Mouse (Mus musculus) right cerebral cortex, adult 2 months (tissue): ENCODE measurements around the gene Fbxl19.
"Not testable (repeated sequence)": the region's sequence is repeated elsewhere in the genome, so short reads cannot be mapped to it uniquely, and the experiment has no call there.

Experiments used
- DNase-seq, 2 experiments: peaks; one replicate each; pipeline ENCODE4 v3.0.0; 2021 to 2022; ENCODE audit warnings: low spot score in 2 of 2

Fbxl19 gene

DNA sequence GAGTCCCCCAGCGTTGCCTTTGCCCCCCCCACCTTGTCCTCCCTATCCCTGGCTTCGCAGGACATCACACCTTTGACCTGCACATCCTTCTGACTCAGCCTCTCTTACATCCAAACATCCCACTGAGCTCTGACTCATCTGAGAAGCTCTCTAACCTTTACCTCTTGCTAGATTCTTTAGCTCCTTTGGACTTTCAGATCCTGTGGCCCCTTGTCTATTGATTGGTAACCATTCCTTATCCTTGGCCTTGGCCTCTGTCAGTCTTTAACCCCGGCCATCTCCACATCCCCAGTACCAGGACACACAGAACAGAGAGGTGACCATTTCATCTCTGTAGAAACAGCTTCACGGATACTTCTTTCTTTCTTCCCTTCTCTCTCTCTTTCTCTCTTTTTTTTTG lies 14.2 kb upstream of the Fbxl19 start:
- no peak for DNase-seq

GRCm38 (mm10) chr7:127732066-127732465 lies 12.3 kb upstream of the Fbxl19 start, which contains the start of gene Ctf2:
Ctf2 (minus strand) TSS chr7:127732166.
- DNase-seq, result not testable (repeated sequence)

- peak; percentile 95 to 96 for DNase-seq
Measured at GRCm38 (mm10) chr7:127745251-127745651, 908 bp downstream of the Fbxl19 start.

- peak; percentile 98 for DNase-seq
Measured at GRCm38 (mm10) chr7:127745652-127746493, 1.5 kb downstream of the Fbxl19 start.

- no peak for DNase-seq
Measured at GRCm38 (mm10) chr7:127746494-127747491, 2.5 kb downstream of the Fbxl19 start.

GRCm38 (mm10) chr7:127747559-127748234 lies 3.4 kb downstream of the Fbxl19 start:
- DNase-seq, result no peak

DNA sequence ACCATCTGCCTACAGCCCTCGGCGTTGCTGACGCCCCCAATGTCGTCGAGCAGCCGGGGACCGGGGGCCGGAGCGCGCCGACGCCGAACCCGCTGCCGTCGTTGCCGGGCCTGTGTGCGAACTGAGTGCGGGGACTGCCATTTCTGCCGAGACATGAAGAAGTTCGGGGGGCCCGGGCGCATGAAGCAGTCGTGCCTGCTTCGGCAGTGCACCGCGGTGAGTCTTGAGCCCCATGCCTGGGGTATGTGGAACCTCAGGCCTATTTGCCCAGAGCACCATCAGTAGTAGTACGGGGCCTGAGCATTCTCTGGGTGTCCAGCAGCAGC lies 3.9 kb downstream of the Fbxl19 start:
- DNase-seq, result no peak

DNA sequence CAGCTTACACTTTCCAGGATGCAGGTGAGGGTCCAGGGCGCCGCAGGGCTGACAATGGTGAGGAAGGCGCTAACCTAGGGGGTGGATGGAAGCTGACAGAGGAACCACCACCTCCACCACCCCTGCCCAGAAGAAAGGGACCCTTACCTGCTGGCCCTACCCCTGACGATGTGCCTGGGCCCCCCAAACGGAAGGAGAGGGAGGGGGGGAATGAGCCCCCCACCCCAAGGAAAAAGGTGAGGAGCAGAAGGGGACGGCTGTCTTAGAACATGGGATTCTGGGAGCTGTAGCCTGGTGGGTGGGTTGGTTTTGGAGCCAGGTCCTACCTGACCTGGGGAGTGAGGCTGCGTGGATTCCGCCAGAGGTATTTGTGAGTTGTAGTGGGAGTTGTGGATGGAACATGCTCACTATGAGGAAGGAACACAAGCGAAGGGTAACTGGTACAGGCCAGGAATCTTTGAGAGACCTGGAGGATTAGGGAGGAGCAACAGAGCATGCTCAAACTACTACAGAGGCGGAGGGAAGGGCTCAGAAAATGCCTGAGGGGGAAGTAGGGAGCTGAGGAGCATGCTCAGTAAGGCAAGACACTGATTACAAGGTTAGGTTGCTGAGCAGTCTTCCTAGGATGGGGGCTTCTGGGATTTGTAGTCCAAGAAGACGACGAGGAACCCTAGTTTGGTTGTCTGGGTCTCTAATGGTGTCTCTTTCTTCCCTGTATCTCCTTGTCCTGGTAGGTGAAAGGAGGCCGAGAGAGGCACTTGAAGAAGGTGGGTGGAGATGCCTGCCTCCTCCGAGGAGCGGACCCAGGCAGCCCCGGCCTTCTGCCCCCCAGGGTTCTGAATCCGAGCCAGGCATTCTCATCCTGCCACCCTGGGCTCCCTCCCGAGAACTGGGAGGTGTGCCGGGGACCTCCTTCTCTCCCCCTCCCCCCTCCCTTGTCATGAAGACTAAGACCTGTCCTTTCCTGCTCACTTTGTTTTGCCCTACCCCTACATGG lies 6.1 kb downstream of the Fbxl19 start:
- DNase-seq, result peak; percentile 62 to 64

GRCm38 (mm10) chr7:127751619-127752018 lies 7.3 kb downstream of the Fbxl19 start:
- no peak for DNase-seq

GRCm38 (mm10) chr7:127752069-127752468 lies 7.7 kb downstream of the Fbxl19 start:
- no peak for DNase-seq

DNA sequence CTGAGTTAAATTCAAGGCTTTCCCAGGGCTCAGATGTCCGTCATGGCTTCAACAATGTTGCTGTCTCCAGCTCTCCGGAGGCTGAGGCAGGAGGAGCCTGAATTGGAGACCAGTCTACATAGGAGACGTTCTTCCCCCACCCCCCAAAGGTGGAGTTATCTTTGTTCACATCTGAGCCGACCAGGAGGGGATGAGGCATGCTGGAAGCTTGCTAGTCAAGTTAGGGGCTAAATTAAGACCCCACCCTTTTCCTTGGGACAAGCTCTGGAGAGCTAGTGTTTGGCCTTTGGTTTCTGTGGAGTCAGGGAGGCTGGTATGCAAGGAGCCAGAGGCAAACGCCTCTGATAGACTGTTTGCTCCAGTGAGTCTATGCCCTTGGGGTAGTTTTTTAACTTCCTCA lies 8.8 kb downstream of the Fbxl19 start:
- no peak for DNase-seq

DNA sequence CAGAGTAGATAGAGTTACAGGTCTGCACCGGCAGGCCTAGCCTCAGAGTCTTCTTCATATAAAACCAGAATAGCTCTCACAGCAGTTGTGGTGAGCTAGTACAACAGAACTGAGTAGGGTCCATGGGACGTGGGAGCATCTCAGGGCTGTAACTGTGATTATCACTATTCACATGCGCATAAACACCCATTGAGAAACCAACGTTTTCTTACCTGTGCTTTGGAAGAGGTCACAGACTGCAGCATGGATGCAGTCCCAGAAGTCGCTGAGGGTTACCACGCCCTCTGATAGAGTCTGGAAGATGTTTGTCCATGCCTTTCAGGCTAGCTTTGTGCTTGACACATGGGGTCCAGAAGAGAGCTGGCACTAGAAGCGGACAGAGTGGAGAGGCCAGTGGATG lies 9.4 kb downstream of the Fbxl19 start:
- DNase-seq, result no peak

DNA sequence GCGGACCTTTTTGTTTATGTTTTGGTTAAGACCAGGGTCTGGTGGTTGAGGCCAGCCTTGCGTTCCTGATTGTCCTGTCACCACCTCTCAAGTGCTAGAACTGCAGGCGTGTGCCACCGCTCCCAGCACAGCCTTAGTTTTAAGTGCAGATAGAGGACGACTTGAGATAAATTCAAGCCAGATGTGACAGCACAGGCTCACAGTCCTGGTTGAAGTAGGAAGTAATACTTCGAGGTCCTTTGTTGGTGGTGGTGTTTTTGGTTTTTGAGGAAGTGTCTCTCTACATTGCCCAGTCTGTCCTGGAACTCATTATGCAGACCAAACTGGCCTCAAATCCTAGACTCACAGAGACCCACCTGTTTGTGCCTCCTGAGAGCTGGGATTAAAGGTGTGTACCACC lies 15.4 kb downstream of the Fbxl19 start:
- DNase-seq, result no peak

DNA sequence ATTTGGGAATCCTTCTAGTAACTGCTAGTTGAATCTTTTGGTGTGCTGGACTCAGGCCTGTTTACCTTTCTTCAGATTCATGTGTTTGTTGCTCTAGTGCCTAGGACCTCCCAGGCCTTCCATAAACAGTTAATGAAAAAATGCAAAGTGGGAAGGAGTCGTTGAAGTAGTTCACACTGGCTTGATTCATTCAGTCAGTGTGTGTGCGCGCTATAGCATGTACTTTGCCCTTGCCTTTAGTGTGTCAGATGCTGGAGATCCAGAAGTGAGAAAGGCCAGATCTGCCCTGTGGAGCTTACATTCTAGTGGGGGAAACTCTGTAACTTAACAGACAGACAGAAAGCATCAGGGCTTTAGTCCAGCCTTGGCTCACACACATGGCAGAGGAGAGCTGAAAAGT lies 16.1 kb downstream of the Fbxl19 start:
- no peak for DNase-seq

DNA sequence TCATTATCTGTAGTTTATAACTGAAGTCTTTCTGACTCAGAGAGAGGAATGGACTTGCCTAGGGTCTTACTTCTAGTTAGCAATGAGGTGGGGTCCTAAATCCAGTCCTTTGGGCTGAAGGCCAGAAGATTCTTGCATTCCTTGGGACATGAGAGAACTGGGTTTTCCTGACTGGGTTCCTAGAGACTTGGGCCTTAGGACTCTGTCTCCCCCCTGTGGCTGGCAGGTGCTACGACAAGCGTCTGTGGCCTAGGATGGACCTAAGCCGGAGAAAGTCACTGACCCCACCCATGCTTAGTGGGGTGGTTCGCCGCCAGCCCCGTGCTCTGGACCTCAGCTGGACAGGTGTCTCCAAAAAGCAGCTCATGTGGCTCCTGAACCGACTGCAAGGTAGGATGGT lies 16.7 kb downstream of the Fbxl19 start:
- peak; percentile 62 for DNase-seq

DNA sequence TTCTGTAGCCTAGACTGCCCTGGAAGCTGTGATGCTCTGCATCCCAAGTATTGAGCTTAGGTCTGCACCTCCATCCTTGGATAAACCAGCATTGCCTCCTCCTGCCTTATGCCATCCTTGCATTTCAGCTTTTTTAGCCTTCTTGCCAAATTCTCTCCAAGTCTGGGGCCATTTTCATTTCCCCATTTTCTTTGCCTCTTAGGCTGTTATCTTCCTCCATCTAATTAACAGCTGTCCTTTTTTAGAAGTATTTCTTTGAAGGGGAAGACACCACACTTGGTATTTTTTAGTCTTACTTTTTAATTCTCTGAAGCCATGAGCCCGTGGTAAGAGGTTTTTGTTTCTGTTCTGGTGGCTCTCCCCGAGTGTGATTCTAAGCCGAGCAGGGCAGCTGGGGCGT lies 19.3 kb downstream of the Fbxl19 start:
- DNase-seq, result no peak

GRCm38 (mm10) chr7:127765756-127766155 lies 21.4 kb downstream of the Fbxl19 start:
- DNase-seq, result no peak

- DNase-seq, result no peak
Measured at GRCm38 (mm10) chr7:127766851-127767609, 22.7 kb downstream of the Fbxl19 start.

- DNase-seq, result no peak
Measured at GRCm38 (mm10) chr7:127767671-127768345, 23.5 kb downstream of the Fbxl19 start.
